ENCODE assay signal across 31 mouse cellular contexts in the genomic region with DNA sequence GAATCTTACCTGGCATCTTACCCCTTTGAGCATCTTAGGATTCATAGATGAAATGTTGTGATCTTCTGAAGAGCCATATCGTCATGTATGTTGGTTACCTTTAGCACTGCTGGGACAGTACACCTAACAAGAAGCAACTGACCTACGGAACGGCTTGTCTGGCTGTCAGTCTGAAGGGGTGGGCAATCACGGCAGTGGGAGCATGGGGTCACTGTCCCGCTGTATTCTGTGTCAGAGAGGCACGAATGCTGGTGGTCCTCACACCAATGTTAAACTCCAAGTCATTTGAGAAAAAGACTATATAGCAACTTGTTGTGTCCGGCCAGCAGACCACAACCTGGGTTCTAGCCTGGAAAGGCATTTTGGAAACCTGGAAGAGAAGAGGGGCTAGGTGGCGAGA. TPM values are rescaled to one million over a fixed set of nuclear protein-coding genes. Genes with fewer than 3 reads are reported as not detected.
DNase-seq lines count a peak whose midpoint lies in the region; ATAC-seq and TF ChIP-seq lines count a peak whose summit lies in the region.
"Had no signal": no experiment of that assay in that cellular context is flagged by ENCODE, and none has a peak within 500 bp of the region (broad histone marks: within the 10 kb centered on the region; RNA-seq: fewer than 3 reads in every experiment).

No protein-coding gene starts in this region.

- intact Hi-C loops in heart, postnatal 36 days (cut with DNase I): no loop called here

- no peak for TF ChIP-seq POLR2A in CH12.LX (IDR thresholded peaks at IDR 0.05; ENCODE audit: low read depth, low read length)

- H3K4me3 ChIP-seq in forebrain, embryonic 11.5 days (ENCODE audit: low read depth, low read length): no peak overlapping the region
- no peak overlapping the region for H3K4me3 ChIP-seq in forebrain, embryonic 10.5 days
- H3K4me3 ChIP-seq in heart, embryonic 10.5 days: no peak overlapping the region
- no peak overlapping the region for H3K4me3 ChIP-seq in midbrain, embryonic 11.5 days (ENCODE audit: low read depth, low read length)
- H3K4me3 ChIP-seq in midbrain, postnatal 0 days (ENCODE audit: low read depth, low read length): no peak overlapping the region
- no peak overlapping the region for H3K4me3 ChIP-seq in CH12.LX (replicated peaks in 1 of 3; ENCODE audit: low read depth in 2 of 3, low read length in 2 of 3, poor library complexity in 1 of 3)
- no peak overlapping the region for H3K4me3 ChIP-seq in limb, embryonic 10.5 days
- H3K4me3 ChIP-seq: embryonic facial prominence, embryonic 13.5 days; embryonic facial prominence, embryonic 15.5 days; erythroblast, embryonic 14.5 days; forebrain, embryonic 12.5 days had no signal

- WGBS in forebrain, embryonic 11.5 days: 84% methylated on average over 7 of the region's 8 CpGs
- 78% methylated on average over 7 of the region's 8 CpGs for whole genome bisulfite sequencing in forebrain, embryonic 10.5 days
- WGBS in heart, embryonic 10.5 days: 83% methylated on average over 8 of the region's 8 CpGs
- 76% methylated on average over 7 of the region's 8 CpGs for WGBS in midbrain, embryonic 11.5 days
- 83% methylated on average over 7 of the region's 8 CpGs for WGBS in midbrain, postnatal 0 days
- WGBS in limb, embryonic 10.5 days: 86% methylated on average over 8 of the region's 8 CpGs

- peak; percentile 32 for DNase-seq in forebrain, embryonic 11.5 days (ENCODE audit: low spot score)
- no peak for DNase-seq in forebrain, embryonic 10.5 days (ENCODE audit: extremely low spot score, low spot score)
- DNase-seq in heart, embryonic 10.5 days (ENCODE audit: low spot score): peak; percentile 57
- DNase-seq in heart, postnatal 36 days: no peak
- peak; percentile 47 for DNase-seq in midbrain, embryonic 11.5 days (ENCODE audit: low spot score, missing footprints)
- DNase-seq in midbrain, postnatal 0 days (ENCODE audit: low spot score): no peak
- no peak for DNase-seq in CH12.LX (ENCODE audit: extremely low read depth)
- no peak for DNase-seq in limb, embryonic 10.5 days (ENCODE audit: low spot score)
- DNase-seq: adrenal gland, adult 8-10 months; adrenal gland, postnatal 14 days; adrenal gland, postnatal 36 days; B cell, adult 2 months; cerebellum, adult 11-12 months; cerebellum, adult 2 months; cerebellum, adult 9-10 months; cerebellum, postnatal 10 days; cerebellum, postnatal 25 days; embryo, embryonic 11 days had no signal

- no peaks in the 10 kb centered on the region for H3K36me3 ChIP-seq in forebrain, embryonic 11.5 days (ENCODE audit: control insufficient read depth, insufficient read depth, low read length)
- H3K36me3 ChIP-seq in forebrain, embryonic 10.5 days (replicated peaks): no peaks in the 10 kb centered on the region
- 0 out of 2 replicates have a peak, but pooled peaks cover 3% of the 10 kb centered on the region for H3K36me3 ChIP-seq in heart, embryonic 10.5 days
- H3K36me3 ChIP-seq in midbrain, embryonic 11.5 days (ENCODE audit: control insufficient read depth, insufficient read depth, low read length): no peaks in the 10 kb centered on the region
- no peaks in the 10 kb centered on the region for H3K36me3 ChIP-seq in midbrain, postnatal 0 days (ENCODE audit: insufficient read depth, low read length)
- peaks cover 4 to 12% of the 10 kb centered on the region in 2 experiments for H3K36me3 ChIP-seq in CH12.LX (replicated peaks in 1 of 2; ENCODE audit: control insufficient read depth in 1 of 2, insufficient read depth in 1 of 2, low read length in 1 of 2)
- no peaks in the 10 kb centered on the region for H3K36me3 ChIP-seq in limb, embryonic 10.5 days
- H3K36me3 ChIP-seq: embryonic facial prominence, embryonic 13.5 days; embryonic facial prominence, embryonic 15.5 days; forebrain, embryonic 12.5 days had no signal

- H3K79me2 ChIP-seq in CH12.LX (replicated peaks; ENCODE audit: control insufficient read depth, extremely low read depth, insufficient read depth, poor library complexity, severe bottlenecking): no peaks in the 10 kb centered on the region

- no peaks in the 10 kb centered on the region for H3K27me3 ChIP-seq in forebrain, embryonic 11.5 days (ENCODE audit: control insufficient read depth, insufficient read depth, low read length)
- H3K27me3 ChIP-seq in forebrain, embryonic 10.5 days (ENCODE audit: poor library complexity, severe bottlenecking): no peaks in the 10 kb centered on the region
- H3K27me3 ChIP-seq in heart, embryonic 10.5 days (ENCODE audit: insufficient read depth, poor library complexity, severe bottlenecking): no peaks in the 10 kb centered on the region
- H3K27me3 ChIP-seq in midbrain, embryonic 11.5 days (ENCODE audit: control insufficient read depth, insufficient read depth, low read length): no peaks in the 10 kb centered on the region; the same call in 1 of the 2 replicates
- H3K27me3 ChIP-seq in midbrain, postnatal 0 days (ENCODE audit: insufficient read depth, low read length): no peaks in the 10 kb centered on the region
- H3K27me3 ChIP-seq in CH12.LX (replicated peaks): no peaks in the 10 kb centered on the region
- H3K27me3 ChIP-seq in limb, embryonic 10.5 days (ENCODE audit: low read depth, poor library complexity, severe bottlenecking): no peaks in the 10 kb centered on the region
- H3K27me3 ChIP-seq: embryonic facial prominence, embryonic 13.5 days; embryonic facial prominence, embryonic 15.5 days; forebrain, embryonic 12.5 days had no signal

- H3K27ac ChIP-seq in forebrain, embryonic 11.5 days (ENCODE audit: low read depth, low read length): no peak overlapping the region
- no peak overlapping the region for H3K27ac ChIP-seq in forebrain, embryonic 10.5 days
- H3K27ac ChIP-seq in heart, embryonic 10.5 days: no peak overlapping the region
- H3K27ac ChIP-seq in midbrain, embryonic 11.5 days (ENCODE audit: low read depth, low read length): no peak overlapping the region
- no peak overlapping the region for H3K27ac ChIP-seq in midbrain, postnatal 0 days (ENCODE audit: low read depth, low read length)
- H3K27ac ChIP-seq in CH12.LX (ENCODE audit: insufficient read depth, low read depth): no peak overlapping the region
- no peak overlapping the region for H3K27ac ChIP-seq in limb, embryonic 10.5 days
- H3K27ac ChIP-seq: embryonic facial prominence, embryonic 13.5 days; embryonic facial prominence, embryonic 15.5 days; forebrain, embryonic 12.5 days had no signal

- no peak for ATAC-seq in forebrain, embryonic 11.5 days (replicated peaks; ENCODE audit: low FRiP score)
- ATAC-seq in midbrain, embryonic 11.5 days (ENCODE audit: low FRiP score): no peak
- ATAC-seq in midbrain, postnatal 0 days (ENCODE audit: low FRiP score): no peak
- ATAC-seq: activated CD4-positive, CD25-positive, alpha-beta regulatory T cell, adult 4 months; CD4-positive, CD25-positive, alpha-beta regulatory T cell, adult 4 months; forebrain, embryonic 14.5 days; forebrain, embryonic 16.5 days; Patski had no signal

- no peak overlapping the region for H3K9ac ChIP-seq in forebrain, embryonic 11.5 days (ENCODE audit: low read length)
- no peak overlapping the region for H3K9ac ChIP-seq in midbrain, embryonic 11.5 days (ENCODE audit: low read length)
- H3K9ac ChIP-seq in midbrain, postnatal 0 days (replicated peaks; ENCODE audit: low read length, poor library complexity, severe bottlenecking): no peak overlapping the region
- H3K9ac ChIP-seq in CH12.LX (ENCODE audit: insufficient read depth, low read depth): 0 out of 2 replicates have a peak overlapping the region, but pooled peaks have one; percentile 6
- H3K9ac ChIP-seq: embryonic facial prominence, embryonic 13.5 days; embryonic facial prominence, embryonic 15.5 days; forebrain, embryonic 12.5 days had no signal

- TF ChIP-seq EP300 in CH12.LX (IDR thresholded peaks at IDR 0.05; ENCODE audit: low read length): no peak

- TF ChIP-seq RAD21 in CH12.LX (IDR thresholded peaks at IDR 0.05; ENCODE audit: low read depth, low read length): no peak

- TF ChIP-seq CTCF in midbrain, postnatal 0 days (IDR thresholded peaks at IDR 0.05): no peak
- TF ChIP-seq CTCF in CH12.LX (conservative IDR thresholded peaks at IDR 0.05 in 1 of 2, IDR thresholded peaks at IDR 0.05 in 1 of 2; ENCODE audit: low read depth in 2 of 2, low read length in 2 of 2): no peak

- in situ Hi-C loops in CH12.LX (cut with MboI; ENCODE audit: low pct_ligation_motif_present, low pct_unique_long_range_greater_than_20kb, low sequenced_read_pairs): no loop called here

- H3K4me2 ChIP-seq in forebrain, embryonic 11.5 days (ENCODE audit: low read depth, low read length, severe bottlenecking): no peak overlapping the region
- H3K4me2 ChIP-seq in midbrain, embryonic 11.5 days: no peak overlapping the region
- H3K4me2 ChIP-seq in midbrain, postnatal 0 days (ENCODE audit: low read depth, low read length, poor library complexity, severe bottlenecking): no peak overlapping the region
- peak overlapping the region; percentile 68 for H3K4me2 ChIP-seq in CH12.LX (ENCODE audit: insufficient read depth, low read depth, poor library complexity, severe bottlenecking)
- H3K4me2 ChIP-seq: embryonic facial prominence, embryonic 13.5 days; embryonic facial prominence, embryonic 15.5 days; forebrain, embryonic 12.5 days had no signal

- H3K4me1 ChIP-seq in forebrain, embryonic 11.5 days (replicated peaks; ENCODE audit: control insufficient read depth, insufficient read depth, low read length): no peaks in the 10 kb centered on the region
- no peaks in the 10 kb centered on the region for H3K4me1 ChIP-seq in forebrain, embryonic 10.5 days
- H3K4me1 ChIP-seq in heart, embryonic 10.5 days: no peaks in the 10 kb centered on the region
- H3K4me1 ChIP-seq in midbrain, embryonic 11.5 days (ENCODE audit: control insufficient read depth, insufficient read depth, low read length): no peaks in the 10 kb centered on the region
- H3K4me1 ChIP-seq in midbrain, postnatal 0 days (ENCODE audit: insufficient read depth, low read length): no peaks in the 10 kb centered on the region
- peaks cover 8 to 17% of the 10 kb centered on the region in 2 experiments; a peak in 3 of 4 replicates for H3K4me1 ChIP-seq in CH12.LX (ENCODE audit: control insufficient read depth in 1 of 2, insufficient read depth in 2 of 2)
- no peaks in the 10 kb centered on the region for H3K4me1 ChIP-seq in limb, embryonic 10.5 days
- H3K4me1 ChIP-seq: embryonic facial prominence, embryonic 13.5 days; embryonic facial prominence, embryonic 15.5 days; forebrain, embryonic 12.5 days had no signal

- dilution Hi-C loops in CH12.LX (cut with MboI; ENCODE audit: extremely low pct_ligation_motif_present, extremely low pct_unique_long_range_greater_than_20kb, low sequenced_read_pairs): no loop called here

- no peaks in the 10 kb centered on the region for H3K9me3 ChIP-seq in forebrain, embryonic 11.5 days (ENCODE audit: control insufficient read depth, low read length)
- no peaks in the 10 kb centered on the region for H3K9me3 ChIP-seq in forebrain, embryonic 10.5 days
- no peaks in the 10 kb centered on the region for H3K9me3 ChIP-seq in heart, embryonic 10.5 days
- no peaks in the 10 kb centered on the region for H3K9me3 ChIP-seq in midbrain, embryonic 11.5 days (ENCODE audit: control insufficient read depth, low read length)
- H3K9me3 ChIP-seq in midbrain, postnatal 0 days (ENCODE audit: low read length): no peaks in the 10 kb centered on the region
- H3K9me3 ChIP-seq in CH12.LX (replicated peaks; ENCODE audit: low read length): no peaks in the 10 kb centered on the region
- H3K9me3 ChIP-seq in limb, embryonic 10.5 days (replicated peaks): no peaks in the 10 kb centered on the region
- H3K9me3 ChIP-seq: embryonic facial prominence, embryonic 13.5 days; embryonic facial prominence, embryonic 15.5 days; forebrain, embryonic 12.5 days; G1E had no signal

RNA-seq across cellular contexts. Expression of a gene that starts 10.7 kb away (rescaled TPM):
- not detected in 2 replicates for polyA plus RNA-seq in forebrain, embryonic 11.5 days (2014; fragmentation: Nextera tagmentation; extraction: Ambion mirVana)
- polyA plus RNA-seq in forebrain, embryonic 10.5 days (2016; fragmentation: Nextera tagmentation; extraction: Ambion mirVana): not detected in 2 replicates
- polyA plus RNA-seq in heart, embryonic 10.5 days (2016; fragmentation: Nextera tagmentation; extraction: Ambion mirVana): not detected in 2 replicates
- not detected for total RNA-seq in heart, postnatal 36 days (2021)
- not detected in 2 replicates for polyA plus RNA-seq in midbrain, embryonic 11.5 days (2014; fragmentation: Nextera tagmentation; extraction: Ambion mirVana)
- 0.19 TPM in 1 of 2 replicates, not detected in the other for total RNA-seq in midbrain, postnatal 0 days (2014; rRNA removed)
- 0.10 and 0.26 TPM in 2 replicates for polyA plus RNA-seq in midbrain, postnatal 0 days (2015; fragmentation: Nextera tagmentation; extraction: Ambion mirVana)
- total RNA-seq in CH12.LX (2012; rRNA removed) (0.04 TPM in 1 of 2 replicates, not detected in the other), CH12.LX (2014; rRNA removed) (0.44 TPM in 1 of 2 replicates, not detected in the other)
- 0.52 and 0.66 TPM in 2 replicates for polyA plus RNA-seq in CH12.LX (2012; ENCODE audit: insufficient read length, low read depth)
- polyA plus RNA-seq in limb, embryonic 10.5 days (2016; fragmentation: Nextera tagmentation; extraction: Ambion mirVana): not detected in 2 replicates
- total RNA-seq: adrenal gland, adult 18-20 months; adrenal gland, adult 8-10 months; adrenal gland, postnatal 14 days; common myeloid progenitor, adult 5-6 weeks; G1E had no signal
- polyA plus RNA-seq: activated CD4-positive, CD25-positive, alpha-beta regulatory T cell, adult 4 months; CD4-positive, CD25-positive, alpha-beta regulatory T cell, adult 4 months; cerebellum, adult 2 months; embryonic facial prominence, embryonic 11.5 days; embryonic facial prominence, embryonic 13.5 days; embryonic facial prominence, embryonic 15.5 days; forebrain, embryonic 12.5 days; forebrain, embryonic 16.5 days; G1E; Patski had no signal

RNA-seq across cellular contexts. Expression of a gene that starts 23.0 kb away (rescaled TPM):
- 13.2 and 14.0 TPM in 2 replicates for polyA plus RNA-seq in forebrain, embryonic 11.5 days (2014; fragmentation: Nextera tagmentation; extraction: Ambion mirVana)
- polyA plus RNA-seq in forebrain, embryonic 10.5 days (2016; fragmentation: Nextera tagmentation; extraction: Ambion mirVana): 12.3 and 12.7 TPM in 2 replicates
- polyA plus RNA-seq in heart, embryonic 10.5 days (2016; fragmentation: Nextera tagmentation; extraction: Ambion mirVana): 18.8 and 23.6 TPM in 2 replicates
- total RNA-seq in heart, postnatal 36 days (2021): 10 to 100 TPM; 14.8 to 17.2 TPM
- polyA plus RNA-seq in midbrain, embryonic 11.5 days (2014; fragmentation: Nextera tagmentation; extraction: Ambion mirVana): 8.7 and 9.1 TPM in 2 replicates
- 10.5 and 11.0 TPM in 2 replicates for total RNA-seq in midbrain, postnatal 0 days (2014; rRNA removed)
- 3.8 and 5.1 TPM in 2 replicates for polyA plus RNA-seq in midbrain, postnatal 0 days (2015; fragmentation: Nextera tagmentation; extraction: Ambion mirVana)
- total RNA-seq in CH12.LX (2012; rRNA removed): 16.8 and 27.2 TPM in 2 replicates
- 25.2 and 26.0 TPM in 2 replicates for total RNA-seq in CH12.LX (2014; rRNA removed)
- polyA plus RNA-seq in CH12.LX (2012; ENCODE audit: insufficient read length, low read depth): 30.0 and 31.6 TPM in 2 replicates
- 9.4 and 13.1 TPM in 2 replicates for polyA plus RNA-seq in limb, embryonic 10.5 days (2016; fragmentation: Nextera tagmentation; extraction: Ambion mirVana)

Comparison
In these comparisons a context has a peak if more than half of its experiments do, and no peak if none do; other contexts are left out.
1. DNase-seq: peak in forebrain, embryonic 11.5 days (single experiment), heart, embryonic 10.5 days (single experiment) and midbrain, embryonic 11.5 days (single experiment); none in forebrain, embryonic 10.5 days (single experiment), heart, postnatal 36 days (0 of 2), midbrain, postnatal 0 days (single experiment), CH12.LX (single experiment) and limb, embryonic 10.5 days (single experiment).